Mouse (Mus musculus): ENCODE measurements around the gene Pgap1. TPM values are rescaled to one million over a fixed set of nuclear protein-coding genes. Genes with fewer than 3 reads are reported as not detected.

Gene Pgap1
- polyA plus RNA-seq, 1 experiment from 2014 or later: 39.7 TPM

- no peak overlapping the region for H3K9ac ChIP-seq
- H3K4me2 ChIP-seq (replicated peaks): no peak overlapping the region
- whole genome bisulfite sequencing: 93% methylated on average over 2 of the region's 2 CpGs
- DNase-seq (ENCODE audit: low spot score) (no peak), ATAC-seq (ENCODE audit: low FRiP score) (no peak)
- H3K4me3 ChIP-seq (replicated peaks; ENCODE audit: low read length): no peak overlapping the region
- H3K9me3 ChIP-seq (ENCODE audit: control insufficient read depth, low read length): no peaks in the 10 kb centered on the region
- H3K27me3 ChIP-seq (ENCODE audit: control insufficient read depth, insufficient read depth, low read length): no peaks in the 10 kb centered on the region
- H3K4me1 ChIP-seq (replicated peaks; ENCODE audit: control insufficient read depth, insufficient read depth, low read length): no peaks in the 10 kb centered on the region
- H3K36me3 ChIP-seq (replicated peaks; ENCODE audit: control insufficient read depth, insufficient read depth): peaks cover 66% of the 10 kb centered on the region
- no peak overlapping the region for H3K27ac ChIP-seq
Observed at GRCm38 (mm10) chr1:54542920-54543319, 14.6 kb downstream of the Pgap1 start.

GRCm38 (mm10) chr1:54531170-54531569, 26.3 kb downstream of the Pgap1 start:
- peaks cover 61% of the 10 kb centered on the region for H3K36me3 ChIP-seq (replicated peaks; ENCODE audit: control insufficient read depth, insufficient read depth)
- H3K4me3 ChIP-seq (replicated peaks; ENCODE audit: low read length): no peak overlapping the region
- no peaks in the 10 kb centered on the region for H3K9me3 ChIP-seq (ENCODE audit: control insufficient read depth, low read length)
- DNase-seq (ENCODE audit: low spot score) (no peak), ATAC-seq (ENCODE audit: low FRiP score) (no peak)
- H3K9ac ChIP-seq: no peak overlapping the region
- no peaks in the 10 kb centered on the region for H3K4me1 ChIP-seq (replicated peaks; ENCODE audit: control insufficient read depth, insufficient read depth, low read length)
- no peak overlapping the region for H3K27ac ChIP-seq
- H3K27me3 ChIP-seq (ENCODE audit: control insufficient read depth, insufficient read depth, low read length): no peaks in the 10 kb centered on the region
- H3K4me2 ChIP-seq (replicated peaks): no peak overlapping the region
- 78% methylated on average over 6 of the region's 6 CpGs for WGBS

- Histone ChIP-seq H3K4me2 (replicated peaks) (no peak overlapping the region), H3K4me1 (replicated peaks; ENCODE audit: control insufficient read depth, insufficient read depth, low read length) (no peaks in the 10 kb centered on the region), H3K36me3 (replicated peaks; ENCODE audit: control insufficient read depth, insufficient read depth) (peaks cover 76% of the 10 kb centered on the region), H3K9me3 (ENCODE audit: control insufficient read depth, low read length) (no peaks in the 10 kb centered on the region), H3K4me3 (replicated peaks; ENCODE audit: low read length) (no peak overlapping the region), H3K9ac (no peak overlapping the region), H3K27me3 (ENCODE audit: control insufficient read depth, insufficient read depth, low read length) (no peaks in the 10 kb centered on the region), H3K27ac (no peak overlapping the region)
- 90% methylated on average over 2 of the region's 2 CpGs for WGBS
- no peak for ATAC-seq (ENCODE audit: low FRiP score)
- no peak for DNase-seq (ENCODE audit: low spot score)
Observed at GRCm38 (mm10) chr1:54523717-54524116, 33.8 kb downstream of the Pgap1 start.

- no peak for ATAC-seq (ENCODE audit: low FRiP score)
- no peaks in the 10 kb centered on the region for H3K27me3 ChIP-seq (ENCODE audit: control insufficient read depth, insufficient read depth, low read length)
- H3K36me3 ChIP-seq (replicated peaks; ENCODE audit: control insufficient read depth, insufficient read depth): peaks cover 48% of the 10 kb centered on the region
- H3K4me1 ChIP-seq (replicated peaks; ENCODE audit: control insufficient read depth, insufficient read depth, low read length): no peaks in the 10 kb centered on the region
- no peaks in the 10 kb centered on the region for H3K9me3 ChIP-seq (ENCODE audit: control insufficient read depth, low read length)
- no peak overlapping the region for H3K4me3 ChIP-seq (replicated peaks; ENCODE audit: low read length)
- H3K9ac ChIP-seq: no peak overlapping the region
- 94% methylated on average over 5 of the region's 5 CpGs for WGBS
- no peak overlapping the region for H3K4me2 ChIP-seq (replicated peaks)
- no peak for DNase-seq (ENCODE audit: low spot score)
- no peak overlapping the region for H3K27ac ChIP-seq
Observed at GRCm38 (mm10) chr1:54520062-54520577, 37.4 kb downstream of the Pgap1 start.

GRCm38 (mm10) chr1:54513836-54514235, 43.6 kb downstream of the Pgap1 start:
- Histone ChIP-seq H3K4me2 (replicated peaks) (no peak overlapping the region), H3K27ac (no peak overlapping the region), H3K27me3 (ENCODE audit: control insufficient read depth, insufficient read depth, low read length) (no peaks in the 10 kb centered on the region), H3K4me1 (replicated peaks; ENCODE audit: control insufficient read depth, insufficient read depth, low read length) (no peaks in the 10 kb centered on the region), H3K36me3 (replicated peaks; ENCODE audit: control insufficient read depth, insufficient read depth) (peaks cover 45% of the 10 kb centered on the region), H3K9ac (no peak overlapping the region), H3K9me3 (ENCODE audit: control insufficient read depth, low read length) (peaks cover 4% of the 10 kb centered on the region; the same call in 1 of the 2 replicates), H3K4me3 (replicated peaks; ENCODE audit: low read length) (no peak overlapping the region)
- ATAC-seq (ENCODE audit: low FRiP score): no peak
- DNase-seq (ENCODE audit: low spot score): peak; percentile 35
- 95% methylated on average over 1 of the region's 1 CpGs for WGBS

GRCm38 (mm10) chr1:54498496-54498895, 59.0 kb downstream of the Pgap1 start:
- Histone ChIP-seq H3K36me3 (replicated peaks; ENCODE audit: control insufficient read depth, insufficient read depth) (peaks cover 45% of the 10 kb centered on the region), H3K27me3 (ENCODE audit: control insufficient read depth, insufficient read depth, low read length) (no peaks in the 10 kb centered on the region), H3K4me2 (replicated peaks) (no peak overlapping the region), H3K4me3 (replicated peaks; ENCODE audit: low read length) (no peak overlapping the region), H3K4me1 (replicated peaks; ENCODE audit: control insufficient read depth, insufficient read depth, low read length) (no peaks in the 10 kb centered on the region), H3K27ac (no peak overlapping the region), H3K9ac (no peak overlapping the region), H3K9me3 (ENCODE audit: control insufficient read depth, low read length) (no peaks in the 10 kb centered on the region)
- no peak for ATAC-seq (ENCODE audit: low FRiP score)
- no peak for DNase-seq (ENCODE audit: low spot score)
- WGBS: 90% methylated on average over 2 of the region's 2 CpGs

- Histone ChIP-seq H3K4me1 (replicated peaks; ENCODE audit: control insufficient read depth, insufficient read depth, low read length) (no peaks in the 10 kb centered on the region), H3K4me3 (replicated peaks; ENCODE audit: low read length) (no peak overlapping the region), H3K27ac (no peak overlapping the region), H3K27me3 (ENCODE audit: control insufficient read depth, insufficient read depth, low read length) (no peaks in the 10 kb centered on the region), H3K9ac (no peak overlapping the region), H3K36me3 (replicated peaks; ENCODE audit: control insufficient read depth, insufficient read depth) (peaks cover 59% of the 10 kb centered on the region), H3K4me2 (replicated peaks) (no peak overlapping the region), H3K9me3 (ENCODE audit: control insufficient read depth, low read length) (no peaks in the 10 kb centered on the region)
- DNase-seq (ENCODE audit: low spot score) (no peak), ATAC-seq (ENCODE audit: low FRiP score) (no peak)
- 91% methylated on average over 1 of the region's 1 CpGs for WGBS
Observed at GRCm38 (mm10) chr1:54496254-54496653, 61.2 kb downstream of the Pgap1 start.

GRCm38 (mm10) chr1:54493496-54493895, 64.0 kb downstream of the Pgap1 start:
- Histone ChIP-seq H3K27me3 (ENCODE audit: control insufficient read depth, insufficient read depth, low read length) (no peaks in the 10 kb centered on the region), H3K9ac (no peak overlapping the region), H3K4me3 (replicated peaks; ENCODE audit: low read length) (no peak overlapping the region), H3K4me1 (replicated peaks; ENCODE audit: control insufficient read depth, insufficient read depth, low read length) (no peaks in the 10 kb centered on the region), H3K27ac (no peak overlapping the region), H3K9me3 (ENCODE audit: control insufficient read depth, low read length) (no peaks in the 10 kb centered on the region), H3K4me2 (replicated peaks) (no peak overlapping the region), H3K36me3 (replicated peaks; ENCODE audit: control insufficient read depth, insufficient read depth) (peaks cover 68% of the 10 kb centered on the region)
- DNase-seq (ENCODE audit: low spot score): no peak
- no peak for ATAC-seq (ENCODE audit: low FRiP score)
- over 99% methylated on average over 3 of the region's 3 CpGs for WGBS

- H3K27me3 ChIP-seq (ENCODE audit: control insufficient read depth, insufficient read depth, low read length): no peaks in the 10 kb centered on the region
- no peak overlapping the region for H3K4me3 ChIP-seq (replicated peaks; ENCODE audit: low read length)
- ATAC-seq (ENCODE audit: low FRiP score) (no peak), DNase-seq (ENCODE audit: low spot score) (no peak)
- WGBS: 84% methylated on average over 2 of the region's 2 CpGs
- H3K36me3 ChIP-seq (replicated peaks; ENCODE audit: control insufficient read depth, insufficient read depth): peaks cover 73% of the 10 kb centered on the region
- H3K4me2 ChIP-seq (replicated peaks): no peak overlapping the region
- H3K9ac ChIP-seq: no peak overlapping the region
- H3K9me3 ChIP-seq (ENCODE audit: control insufficient read depth, low read length): no peaks in the 10 kb centered on the region
- H3K27ac ChIP-seq: no peak overlapping the region
- H3K4me1 ChIP-seq (replicated peaks; ENCODE audit: control insufficient read depth, insufficient read depth, low read length): no peaks in the 10 kb centered on the region
Observed at GRCm38 (mm10) chr1:54492435-54492841, 65.0 kb downstream of the Pgap1 start.

Data from hindbrain, embryonic 14.5 days (tissue).